Mouse (Mus musculus) liver, adult (tissue): ENCODE data around the gene Kif6.

ENCODE experiments used
- GATA4 ChIP-seq: IDR thresholded peaks from 2 replicates; pipeline ENCODE4 v1.6.1; 2014; ENCODE audit warnings: mild to moderate bottlenecking, low read length; ENCODE audit not compliant: insufficient replicate concordance

Kif6 gene

GRCm38 (mm10) chr17:49824142-49824840 lies 209.4 kb downstream of the Kif6 start:
- no peak for TF ChIP-seq GATA4

GRCm38 (mm10) chr17:49824841-49825450 lies 210.0 kb downstream of the Kif6 start:
- TF ChIP-seq GATA4 = no peak

- no peak for TF ChIP-seq GATA4
Measured at GRCm38 (mm10) chr17:49825831-49826230, 210.9 kb downstream of the Kif6 start.

DNA sequence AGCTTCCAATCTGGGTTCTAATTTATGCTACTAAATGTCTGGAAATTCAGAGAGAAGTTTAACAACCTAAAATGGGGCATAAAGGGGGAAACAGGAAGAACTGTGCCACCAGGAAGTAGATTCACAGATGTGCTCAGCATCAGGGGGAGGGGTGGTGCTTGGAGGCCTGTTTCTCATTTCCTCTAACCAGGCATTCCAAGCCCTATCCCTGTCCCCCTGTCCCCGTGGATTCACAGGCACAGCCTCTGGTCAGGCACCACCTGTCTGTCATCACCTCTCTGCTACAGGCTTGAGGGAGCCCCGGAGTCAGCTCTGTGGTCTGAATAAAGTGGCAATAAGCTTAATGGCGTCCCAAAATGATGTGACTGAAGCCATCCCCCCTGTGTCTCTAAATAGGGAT lies 216.8 kb downstream of the Kif6 start:
- no peak for TF ChIP-seq GATA4

DNA sequence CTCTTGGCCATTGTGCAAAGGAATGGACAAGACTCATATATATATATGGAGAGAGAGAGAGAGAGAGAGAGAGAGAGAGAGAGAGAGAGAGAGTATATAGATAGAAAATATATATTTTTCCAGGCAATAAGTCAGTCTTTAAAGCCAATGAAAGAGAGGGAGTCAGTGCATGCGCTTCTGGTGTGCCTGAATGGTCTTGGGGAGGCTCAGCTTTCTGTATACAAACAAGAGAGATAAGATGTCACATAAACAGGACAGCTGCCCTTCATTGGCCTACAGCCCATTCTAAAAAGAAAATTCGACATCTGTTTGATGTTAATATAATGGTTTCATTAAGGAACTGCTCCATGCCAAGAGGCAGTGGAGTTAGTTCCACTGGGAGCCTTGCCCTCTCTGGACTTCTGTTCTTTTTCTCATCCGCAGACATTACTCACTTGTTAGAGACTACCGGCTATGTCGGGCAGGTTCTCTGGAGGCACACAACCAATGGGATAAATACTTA lies 219.2 kb downstream of the Kif6 start:
- 0 out of 2 replicates have a peak, but pooled peaks have one; percentile 14 for TF ChIP-seq GATA4

DNA sequence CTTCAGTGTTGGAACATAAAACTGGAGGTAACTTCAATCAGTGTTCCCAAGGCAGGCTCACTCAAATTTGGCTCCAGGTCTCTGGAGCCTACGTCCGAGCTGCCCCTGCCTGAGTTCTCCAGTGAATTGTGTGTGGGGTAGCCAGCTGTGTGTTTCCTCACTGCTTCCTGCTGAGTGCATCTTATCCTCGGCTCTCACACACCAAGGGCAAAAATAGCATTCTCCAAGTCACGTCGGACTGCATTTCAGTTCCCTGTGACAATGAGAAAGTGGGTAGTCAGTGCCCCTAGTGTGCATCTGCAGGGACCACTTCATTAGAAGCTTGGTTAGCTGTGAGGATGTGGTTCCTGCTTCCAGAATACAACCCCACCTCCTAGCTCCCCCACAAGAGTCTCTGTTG lies 222.5 kb downstream of the Kif6 start:
- TF ChIP-seq GATA4 = no peak

DNA sequence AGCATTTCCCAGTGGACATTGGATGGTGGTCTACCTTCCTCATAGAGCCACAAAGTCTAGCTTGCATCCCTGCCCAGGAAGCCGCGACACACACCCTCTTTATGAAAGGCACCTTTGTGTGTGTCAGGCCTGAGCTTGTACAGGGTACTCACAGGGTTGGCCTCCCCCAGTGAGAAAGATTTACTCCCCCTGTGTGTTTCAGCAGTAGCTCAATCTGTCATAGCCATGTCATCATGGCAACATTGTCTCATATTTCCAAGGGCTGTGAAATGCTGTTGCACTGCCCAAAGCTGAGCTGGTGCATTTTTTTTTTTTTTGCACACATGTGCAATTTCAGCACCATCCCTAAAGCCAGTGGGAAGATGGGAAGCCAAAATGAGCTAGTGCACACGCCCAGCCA lies 224.3 kb downstream of the Kif6 start:
- TF ChIP-seq GATA4 = no peak

GRCm38 (mm10) chr17:49851210-49851609 lies 236.3 kb downstream of the Kif6 start:
- TF ChIP-seq GATA4 = no peak

- TF ChIP-seq GATA4 = no peak
Measured at GRCm38 (mm10) chr17:49852183-49852582, 237.2 kb downstream of the Kif6 start.

DNA sequence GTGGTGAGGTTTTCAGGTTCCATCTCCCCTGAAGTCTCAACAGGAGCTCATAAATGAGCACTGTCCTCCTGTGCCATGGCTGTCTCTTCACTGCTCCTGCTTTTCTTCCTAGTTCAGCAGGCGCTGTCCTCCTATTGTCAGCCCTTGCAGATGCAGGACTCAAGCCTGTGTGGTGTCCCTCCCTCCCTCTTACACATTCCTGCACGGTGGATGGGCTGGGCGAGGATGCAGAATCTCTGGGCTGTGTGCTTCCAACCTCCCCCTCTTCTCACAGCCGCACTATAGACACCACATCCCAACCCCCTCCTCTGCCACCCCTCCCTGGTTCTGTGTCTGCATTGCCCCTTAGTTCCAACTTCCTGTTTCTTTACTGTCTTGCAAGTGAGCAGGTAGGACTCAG lies 240.8 kb downstream of the Kif6 start:
- TF ChIP-seq GATA4 = no peak

DNA sequence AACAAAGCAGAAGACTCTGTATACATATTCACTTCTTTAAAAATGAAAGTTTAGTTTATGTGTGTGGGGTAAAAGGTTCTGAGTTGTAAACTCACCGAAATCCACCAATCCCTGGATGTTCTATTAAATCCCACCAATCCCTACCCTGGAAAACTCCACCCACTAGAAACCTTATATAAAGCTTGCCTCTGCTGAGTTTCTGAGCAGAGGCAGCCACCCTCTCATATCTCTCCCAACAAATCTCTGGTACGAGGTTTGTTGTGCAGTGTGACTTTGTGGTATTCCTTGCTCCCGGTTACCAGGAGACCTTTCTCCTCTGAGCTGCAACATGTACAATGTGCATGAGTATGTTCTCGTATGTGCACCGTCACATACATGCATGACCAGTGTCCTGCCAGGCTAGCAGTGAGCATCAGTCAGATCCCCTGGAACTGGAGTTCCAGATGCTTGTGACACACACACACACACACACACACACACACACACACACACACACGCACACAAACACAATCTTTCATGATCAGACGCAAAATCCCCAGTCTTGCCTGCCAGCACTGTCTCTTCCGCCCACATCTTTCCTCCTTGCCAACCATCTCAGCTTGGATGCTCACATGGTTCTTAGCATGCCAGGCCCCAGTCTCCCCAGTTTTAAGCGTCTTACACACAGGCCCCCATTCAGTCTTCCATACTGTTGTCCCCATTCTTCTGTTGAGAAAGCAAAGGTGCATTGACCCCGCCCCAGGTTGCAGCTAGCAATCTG lies 245.3 kb downstream of the Kif6 start:
- no peak for TF ChIP-seq GATA4

GRCm38 (mm10) chr17:49863597-49863996 lies 248.7 kb downstream of the Kif6 start:
- no peak for TF ChIP-seq GATA4

GRCm38 (mm10) chr17:49865604-49866003 lies 250.7 kb downstream of the Kif6 start:
- no peak for TF ChIP-seq GATA4

- TF ChIP-seq GATA4 = no peak
Measured at GRCm38 (mm10) chr17:49866653-49867215, 251.8 kb downstream of the Kif6 start.

GRCm38 (mm10) chr17:49867321-49868137 lies 252.6 kb downstream of the Kif6 start:
- no peak for TF ChIP-seq GATA4
